Mouse (Mus musculus): ENCODE measurements at regions not wholly inside any gene's neighbourhood (a gene's known extent, or its start where the extent isn't known, plus 50 kb on each side); places are given as distances from the start of the nearest gene placed in this dataset.
A peak's percentile ranks its signal among the peaks of the same experiment; 100 is the strongest.

- no peak for DNase-seq (ENCODE audit: low spot score in 2 of 2)
Observed at GRCm38 (mm10) chr13:90293697-90294647, 204.6 kb upstream of the Xrcc4 start.

GRCm38 (mm10) chr13:90292905-90293304 lies 203.5 kb upstream of the Xrcc4 start:
- DNase-seq (ENCODE audit: low spot score in 2 of 2), result no peak

- no peak for DNase-seq (ENCODE audit: low spot score in 2 of 2)
Observed at GRCm38 (mm10) chr13:90292124-90292523, 202.7 kb upstream of the Xrcc4 start.

- DNase-seq (ENCODE audit: low spot score in 2 of 2), result no peak
Observed at GRCm38 (mm10) chr13:90280976-90281375, 191.6 kb upstream of the Xrcc4 start.

GRCm38 (mm10) chr13:90279786-90280382 lies 190.5 kb upstream of the Xrcc4 start:
- DNase-seq (ENCODE audit: low spot score in 2 of 2), result peak; percentile 20 to 34

DNA sequence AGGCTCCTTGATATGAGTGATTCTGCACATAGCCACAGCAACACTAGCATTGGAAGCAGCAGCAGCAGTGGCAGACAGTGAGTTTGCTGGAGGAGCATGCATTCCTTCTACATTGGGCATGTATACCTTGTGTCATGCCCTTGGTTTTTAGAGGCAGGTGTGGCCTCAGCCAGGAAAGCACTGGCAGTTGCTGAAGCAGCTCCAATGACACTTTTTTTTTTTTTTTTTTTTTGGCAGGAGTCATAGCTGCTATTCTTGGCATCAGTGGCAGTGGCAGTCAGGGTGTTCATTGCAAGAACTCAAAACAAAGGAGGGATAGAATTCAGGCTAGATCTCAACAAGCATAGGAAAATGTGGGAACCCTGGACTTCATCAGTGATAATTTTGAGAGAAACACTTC lies 189.9 kb upstream of the Xrcc4 start:
- peak; percentile 5 to 14 for DNase-seq (ENCODE audit: low spot score in 2 of 2)

DNA sequence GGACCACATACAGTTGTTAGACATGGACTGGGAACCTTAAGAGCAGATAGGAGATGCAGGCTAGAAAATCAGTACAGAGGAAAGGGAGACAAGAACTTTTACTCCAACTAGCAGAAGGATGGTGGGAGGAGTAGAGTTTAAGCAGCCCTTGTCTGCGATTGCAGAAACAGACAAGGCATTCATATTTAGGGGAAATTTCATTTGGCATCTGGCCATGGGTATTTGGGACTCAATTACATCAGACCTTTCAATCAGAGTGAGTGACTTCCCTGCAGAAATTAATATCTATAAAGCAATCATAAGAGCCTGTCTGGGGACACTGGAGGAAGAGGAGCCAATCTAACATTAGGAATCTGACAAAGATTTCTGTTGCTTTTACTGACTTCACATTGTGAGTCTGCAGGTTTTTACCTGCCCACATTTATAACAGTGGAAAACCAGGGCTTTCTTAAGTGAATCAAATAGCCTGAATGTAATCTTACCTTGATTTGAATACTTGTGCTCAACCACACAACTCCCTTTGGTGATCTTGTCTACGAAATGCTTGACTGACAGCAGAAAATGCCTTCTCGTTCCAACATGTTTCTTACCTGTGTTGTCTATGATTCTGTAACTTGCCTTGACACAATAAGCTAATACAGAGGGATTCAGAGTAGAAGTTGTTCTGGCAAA lies 169.8 kb upstream of the Xrcc4 start:
- peak in 1 of 2 experiments; percentile 5 for DNase-seq (ENCODE audit: low spot score in 2 of 2)

DNA sequence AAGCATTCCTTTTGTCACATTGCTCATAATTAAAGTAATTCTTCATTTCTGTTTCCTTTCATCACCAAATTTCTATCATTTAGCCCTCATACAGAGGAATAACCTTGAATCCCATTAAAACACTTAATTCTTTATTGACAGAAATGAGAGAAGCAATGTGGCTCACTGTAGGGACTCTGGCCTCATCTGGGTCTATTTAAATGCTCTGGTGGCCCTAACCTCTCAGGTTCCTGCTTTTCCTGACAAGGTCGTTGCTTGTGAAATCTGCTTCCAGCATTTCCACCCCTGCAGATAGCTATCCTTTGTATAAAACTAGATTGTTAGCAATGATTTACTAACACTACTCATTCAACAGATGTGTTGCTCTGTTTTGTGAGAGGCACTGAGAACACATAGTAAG lies 163.6 kb upstream of the Xrcc4 start:
- DNase-seq (ENCODE audit: low spot score in 2 of 2), result no peak

- no peak for DNase-seq (ENCODE audit: low spot score in 2 of 2)
Observed at GRCm38 (mm10) chr13:90245997-90246765, 156.8 kb upstream of the Xrcc4 start.

DNA sequence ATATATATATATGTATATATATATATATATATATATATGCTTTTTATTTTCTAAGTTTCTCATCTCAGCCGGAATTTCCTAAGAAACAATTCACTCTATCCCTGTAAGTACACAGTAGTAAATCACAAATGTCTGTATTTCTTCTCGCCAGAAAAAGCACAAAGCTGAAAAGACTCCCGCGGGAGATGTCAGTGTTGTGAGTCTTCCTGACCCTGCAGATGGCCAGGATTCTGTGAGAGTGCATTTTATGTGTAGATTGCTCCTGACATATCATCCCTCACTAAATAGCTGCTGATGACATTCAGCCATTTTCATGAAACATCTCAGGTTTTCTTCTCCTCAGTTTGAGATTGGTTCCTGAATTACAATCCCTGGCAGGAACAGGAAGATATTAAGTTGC lies 148.9 kb upstream of the Xrcc4 start:
- DNase-seq (ENCODE audit: low spot score in 2 of 2), result no peak

DNA sequence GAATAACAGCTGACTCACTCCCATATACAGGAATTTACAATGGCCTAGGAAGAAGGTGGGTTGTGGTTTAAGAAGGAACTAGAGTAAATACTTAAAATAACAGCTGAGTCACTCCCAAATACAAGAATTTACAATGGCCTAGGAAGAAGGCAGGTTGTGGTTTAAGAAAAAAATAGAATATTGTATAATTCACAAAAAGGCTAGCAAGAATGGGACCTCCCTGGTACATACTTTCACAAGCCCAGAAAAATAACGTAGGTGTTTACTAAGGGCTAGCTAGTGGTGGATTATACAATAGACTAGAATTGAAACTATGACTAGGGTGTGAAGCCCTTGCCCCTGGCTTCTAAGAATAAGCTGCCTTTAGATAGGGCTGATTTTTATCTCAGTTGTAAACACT lies 144.6 kb upstream of the Xrcc4 start:
- no peak for DNase-seq (ENCODE audit: low spot score in 2 of 2)

DNA sequence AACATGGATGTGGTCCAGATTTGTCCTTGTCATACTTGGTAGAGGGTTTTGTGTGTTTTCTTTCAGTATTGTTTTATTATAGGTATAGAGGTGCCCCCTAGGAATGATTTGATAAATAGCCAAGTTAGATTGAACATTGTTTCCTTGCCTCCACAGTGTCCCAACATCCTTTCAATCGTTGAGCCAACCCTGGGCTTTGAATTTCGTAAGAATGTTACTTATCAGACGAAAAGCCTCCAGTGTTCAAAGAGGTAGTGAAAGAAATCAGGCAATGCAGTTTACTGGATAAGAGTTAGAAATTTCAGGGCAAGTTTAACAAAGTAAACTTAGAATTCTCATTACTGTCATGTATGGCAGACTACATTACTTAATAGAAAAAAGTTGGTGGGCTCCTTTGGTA lies 144.2 kb upstream of the Xrcc4 start:
- DNase-seq (ENCODE audit: low spot score in 2 of 2), result no peak

DNA sequence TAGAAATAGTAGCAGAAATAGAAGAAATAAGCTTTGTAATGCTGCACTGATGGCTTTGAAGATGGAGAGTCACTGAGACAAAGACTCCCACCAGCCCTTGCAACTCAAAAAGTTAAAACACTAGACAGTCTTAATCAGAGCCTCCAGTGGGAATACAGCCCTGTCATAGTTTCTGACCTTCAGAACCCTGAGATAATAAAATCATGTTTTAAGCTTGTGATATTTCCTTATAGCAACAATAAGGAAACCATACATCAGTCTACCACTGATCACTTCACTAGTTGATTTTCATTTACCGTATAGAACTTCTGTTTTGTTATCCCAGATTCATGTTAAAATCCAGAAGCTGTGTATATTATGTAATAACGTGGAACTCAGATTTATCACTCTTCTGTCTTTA lies 139.7 kb upstream of the Xrcc4 start:
- DNase-seq (ENCODE audit: low spot score in 2 of 2), result no peak

DNA sequence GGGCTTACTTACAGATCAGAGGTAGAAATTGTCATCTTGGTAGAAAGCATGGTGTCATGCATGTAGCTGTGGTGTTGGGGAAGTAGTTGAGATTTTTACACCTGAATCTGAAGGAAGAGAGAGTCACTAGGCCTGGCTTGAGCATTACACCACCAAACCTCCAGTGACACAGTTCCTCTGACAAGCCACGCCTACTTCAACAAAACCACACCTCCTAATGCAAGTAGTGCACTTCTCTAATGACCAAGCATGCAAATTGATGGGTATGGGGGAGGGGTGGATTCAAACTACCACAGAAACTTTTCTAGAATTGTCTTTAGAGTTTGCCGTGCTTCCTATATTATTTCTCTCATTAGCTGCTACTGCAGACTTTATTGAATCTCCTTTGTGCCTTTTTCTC lies 136.8 kb upstream of the Xrcc4 start:
- DNase-seq (ENCODE audit: low spot score in 2 of 2), result no peak

GRCm38 (mm10) chr13:90212390-90212789 lies 123.0 kb upstream of the Xrcc4 start:
- DNase-seq (ENCODE audit: low spot score in 2 of 2), result no peak

- DNase-seq (ENCODE audit: low spot score in 2 of 2), result no peak
Observed at GRCm38 (mm10) chr13:90207875-90208274, 118.5 kb upstream of the Xrcc4 start.
